Mouse (Mus musculus) midbrain, embryonic 12.5 days (tissue): Measurements from ENCODE around the gene Aurka. TPM values are rescaled to one million over a fixed set of nuclear protein-coding genes. Genes with fewer than 3 reads are reported as not detected.

Source experiments
- ATAC-seq: fragments of 200-750 bp; cut with Nextera tagmentation; 2 replicates; pipeline ENCODE4 v1.8.0; 2017; ENCODE audit warnings: low read depth, moderate TSS enrichment, moderate library complexity; ENCODE audit not compliant: low FRiP score
- H3K27ac ChIP-seq: fragments of 300-500 bp; sonication (generic); replicated peaks from 2 replicates; pipeline ENCODE4 v1.5.1; 2016; ENCODE audit warnings: mild to moderate bottlenecking
- H3K27me3 ChIP-seq: fragments of 300-500 bp; sonication (generic); 2 replicates; pipeline ENCODE4 v1.6.1; 2016; ENCODE audit warnings: mild to moderate bottlenecking
- H3K36me3 ChIP-seq: fragments of 300-500 bp; sonication (generic); 2 replicates; pipeline ENCODE4 v1.6.1; 2016
- H3K4me1 ChIP-seq: fragments of 300-500 bp; sonication (generic); 2 replicates; pipeline ENCODE4 v1.6.1; 2016
- H3K4me2 ChIP-seq: fragments of 300-500 bp; sonication (generic); replicated peaks from 2 replicates; pipeline ENCODE4 v1.6.1; 2016; ENCODE audit warnings: mild to moderate bottlenecking, moderate library complexity
- H3K4me3 ChIP-seq: fragments of 300-500 bp; sonication (generic); 2 replicates; pipeline ENCODE4 v1.5.1; 2016; ENCODE audit warnings: mild to moderate bottlenecking
- H3K9ac ChIP-seq: fragments of 300-500 bp; sonication (generic); replicated peaks from 2 replicates; pipeline ENCODE4 v1.6.1; 2016; ENCODE audit warnings: mild to moderate bottlenecking, moderate library complexity
- H3K9me3 ChIP-seq: fragments of 300-500 bp; sonication (generic); 2 replicates; pipeline ENCODE4 v1.6.1; 2016; ENCODE audit warnings: mild to moderate bottlenecking
- WGBS: fragments of 180-500 bp; shearing (Covaris S2); methylation state at CpG from one replicate; pipeline ENCODE4 v1.1.7; 2016; 5-methylcytosine and 5-hydroxymethylcytosine counted together
- polyA plus RNA-seq: library from polyadenylated mRNA; unstranded; fragments of >200 nt; fragmentation: Nextera tagmentation; extraction: Ambion mirVana; gene quantifications from 2 replicates; pipeline ENCODE4 v1.2.1, GENCODE M21; 2016

Gene Aurka
- polyA plus RNA-seq, result 101 and 111 TPM in 2 replicates

- H3K27ac ChIP-seq, result peak within 1 kb of the TSS; percentile 78
- H3K4me3 ChIP-seq, result peak within 1 kb of the TSS; percentile 95
- H3K4me2 ChIP-seq, result peak within 1 kb of the TSS; percentile 69
- peak within 1 kb of the TSS; percentile 89 for H3K9ac ChIP-seq
- under 1% methylated on average over 66 of the region's 66 CpGs for WGBS
- peaks cover 33% of the 10 kb centered on the region for H3K4me1 ChIP-seq
- H3K9me3 ChIP-seq, result no peaks in the 10 kb centered on the region
- H3K36me3 ChIP-seq, result peaks cover 46% of the 10 kb centered on the region
- H3K27me3 ChIP-seq, result no peaks in the 10 kb centered on the region
- peak; percentile 97 for ATAC-seq
Measured at GRCm38 (mm10) chr2:172370411-172371223, at the start of gene Aurka, which contains the start of gene Cstf1. Aurka (minus strand) TSS chr2:172370535. Cstf1 (plus strand) TSS chr2:172370681.

GRCm38 (mm10) chr2:172418208-172418607 is 47.9 kb upstream of the Aurka start:
- no peaks in the 10 kb centered on the region for H3K4me1 ChIP-seq
- no peak overlapping the region for H3K4me2 ChIP-seq
- H3K4me3 ChIP-seq, result no peak overlapping the region
- H3K27me3 ChIP-seq, result no peaks in the 10 kb centered on the region
- WGBS, result 88% methylated on average over 5 of the region's 5 CpGs
- no peak for ATAC-seq
- no peaks in the 10 kb centered on the region for H3K9me3 ChIP-seq
- H3K27ac ChIP-seq, result no peak overlapping the region
- no peak overlapping the region for H3K9ac ChIP-seq
- no peaks in the 10 kb centered on the region for H3K36me3 ChIP-seq

- no peak for ATAC-seq
- no peak overlapping the region for H3K4me2 ChIP-seq
- no peak overlapping the region for H3K4me3 ChIP-seq
- WGBS, result 84% methylated on average over 5 of the region's 5 CpGs
- no peaks in the 10 kb centered on the region for H3K9me3 ChIP-seq
- no peaks in the 10 kb centered on the region for H3K27me3 ChIP-seq
- H3K9ac ChIP-seq, result no peak overlapping the region
- H3K27ac ChIP-seq, result no peak overlapping the region
- H3K4me1 ChIP-seq, result peaks cover 4% of the 10 kb centered on the region; the same call in 1 of the 2 replicates
- no peaks in the 10 kb centered on the region for H3K36me3 ChIP-seq
Measured at GRCm38 (mm10) chr2:172416876-172417275, 46.5 kb upstream of the Aurka start.

- 51% methylated on average over 12 of the region's 12 CpGs for WGBS
- H3K4me3 ChIP-seq, result no peak overlapping the region
- no peak overlapping the region for H3K4me2 ChIP-seq
- no peaks in the 10 kb centered on the region for H3K9me3 ChIP-seq
- no peaks in the 10 kb centered on the region for H3K27me3 ChIP-seq
- no peak overlapping the region for H3K27ac ChIP-seq
- H3K36me3 ChIP-seq, result no peaks in the 10 kb centered on the region
- no peak overlapping the region for H3K9ac ChIP-seq
- peaks cover 4% of the 10 kb centered on the region; the same call in 1 of the 2 replicates for H3K4me1 ChIP-seq
- no peak for ATAC-seq
Measured at GRCm38 (mm10) chr2:172416218-172416617, 45.9 kb upstream of the Aurka start.

GRCm38 (mm10) chr2:172413894-172414293 is 43.6 kb upstream of the Aurka start:
- no peak overlapping the region for H3K4me2 ChIP-seq
- 63% methylated on average over 5 of the region's 5 CpGs for WGBS
- H3K27me3 ChIP-seq, result no peaks in the 10 kb centered on the region
- H3K4me1 ChIP-seq, result peaks cover 4% of the 10 kb centered on the region; the same call in 1 of the 2 replicates
- no peaks in the 10 kb centered on the region for H3K36me3 ChIP-seq
- no peak overlapping the region for H3K4me3 ChIP-seq
- no peaks in the 10 kb centered on the region for H3K9me3 ChIP-seq
- H3K27ac ChIP-seq, result no peak overlapping the region
- no peak for ATAC-seq
- H3K9ac ChIP-seq, result no peak overlapping the region

GRCm38 (mm10) chr2:172413273-172413672 is 42.9 kb upstream of the Aurka start:
- no peaks in the 10 kb centered on the region for H3K36me3 ChIP-seq
- H3K4me2 ChIP-seq, result no peak overlapping the region
- no peak overlapping the region for H3K9ac ChIP-seq
- ATAC-seq, result no peak
- H3K27ac ChIP-seq, result no peak overlapping the region
- 23% methylated on average over 4 of the region's 4 CpGs for WGBS
- H3K27me3 ChIP-seq, result no peaks in the 10 kb centered on the region
- no peak overlapping the region for H3K4me3 ChIP-seq
- H3K4me1 ChIP-seq, result peaks cover 4% of the 10 kb centered on the region; the same call in 1 of the 2 replicates
- H3K9me3 ChIP-seq, result no peaks in the 10 kb centered on the region

GRCm38 (mm10) chr2:172412454-172412853 is 42.1 kb upstream of the Aurka start:
- ATAC-seq, result no peak
- H3K27ac ChIP-seq, result no peak overlapping the region
- no peaks in the 10 kb centered on the region for H3K36me3 ChIP-seq
- H3K9me3 ChIP-seq, result no peaks in the 10 kb centered on the region
- H3K9ac ChIP-seq, result no peak overlapping the region
- 10% methylated on average over 9 of the region's 9 CpGs for WGBS
- H3K27me3 ChIP-seq, result no peaks in the 10 kb centered on the region
- H3K4me3 ChIP-seq, result no peak overlapping the region
- H3K4me2 ChIP-seq, result no peak overlapping the region; the same call in 1 of the 2 replicates
- peaks cover 4% of the 10 kb centered on the region; the same call in 1 of the 2 replicates for H3K4me1 ChIP-seq

GRCm38 (mm10) chr2:172411091-172411490 is 40.8 kb upstream of the Aurka start:
- H3K9ac ChIP-seq, result no peak overlapping the region
- no peaks in the 10 kb centered on the region for H3K27me3 ChIP-seq
- H3K36me3 ChIP-seq, result no peaks in the 10 kb centered on the region
- H3K9me3 ChIP-seq, result no peaks in the 10 kb centered on the region
- no peak for ATAC-seq
- 82% methylated on average over 11 of the region's 11 CpGs for WGBS
- H3K4me3 ChIP-seq, result no peak overlapping the region
- peaks cover 4% of the 10 kb centered on the region; the same call in 1 of the 2 replicates for H3K4me1 ChIP-seq
- H3K27ac ChIP-seq, result no peak overlapping the region
- no peak overlapping the region for H3K4me2 ChIP-seq

- WGBS, result 86% methylated on average over 2 of the region's 2 CpGs
- no peaks in the 10 kb centered on the region for H3K9me3 ChIP-seq
- H3K9ac ChIP-seq, result no peak overlapping the region
- no peak overlapping the region for H3K4me2 ChIP-seq
- H3K27ac ChIP-seq, result no peak overlapping the region
- no peak overlapping the region for H3K4me3 ChIP-seq
- ATAC-seq, result no peak
- peaks cover 4% of the 10 kb centered on the region; the same call in 1 of the 2 replicates for H3K4me1 ChIP-seq
- H3K36me3 ChIP-seq, result no peaks in the 10 kb centered on the region
- no peaks in the 10 kb centered on the region for H3K27me3 ChIP-seq
Measured at GRCm38 (mm10) chr2:172410686-172411085, 40.4 kb upstream of the Aurka start.

- H3K9ac ChIP-seq, result no peak overlapping the region
- H3K27ac ChIP-seq, result no peak overlapping the region
- H3K4me1 ChIP-seq, result peaks cover 2% of the 10 kb centered on the region; the same call in 1 of the 2 replicates
- ATAC-seq, result no peak
- 72% methylated on average over 2 of the region's 2 CpGs for WGBS
- H3K9me3 ChIP-seq, result no peaks in the 10 kb centered on the region
- H3K36me3 ChIP-seq, result no peaks in the 10 kb centered on the region
- no peak overlapping the region for H3K4me2 ChIP-seq
- H3K27me3 ChIP-seq, result no peaks in the 10 kb centered on the region
- no peak overlapping the region for H3K4me3 ChIP-seq
Measured at GRCm38 (mm10) chr2:172407499-172407898, 37.2 kb upstream of the Aurka start.

- H3K4me3 ChIP-seq, result no peak overlapping the region
- ATAC-seq, result no peak
- no peaks in the 10 kb centered on the region for H3K9me3 ChIP-seq
- no peak overlapping the region for H3K9ac ChIP-seq
- H3K36me3 ChIP-seq, result no peaks in the 10 kb centered on the region
- no peak overlapping the region for H3K27ac ChIP-seq
- H3K4me2 ChIP-seq, result no peak overlapping the region
- 78% methylated on average over 4 of the region's 4 CpGs for WGBS
- no peaks in the 10 kb centered on the region for H3K27me3 ChIP-seq
- no peaks in the 10 kb centered on the region for H3K4me1 ChIP-seq
Measured at GRCm38 (mm10) chr2:172406173-172406572, 35.8 kb upstream of the Aurka start.

- Histone ChIP-seq H3K27me3 (no peaks in the 10 kb centered on the region), H3K36me3 (no peaks in the 10 kb centered on the region), H3K4me1 (no peaks in the 10 kb centered on the region), H3K4me2 (no peak overlapping the region), H3K9ac (no peak overlapping the region), H3K4me3 (no peak overlapping the region), H3K9me3 (no peaks in the 10 kb centered on the region), H3K27ac (no peak overlapping the region)
- 74% methylated on average over 3 of the region's 3 CpGs for WGBS
- ATAC-seq, result no peak
Measured at GRCm38 (mm10) chr2:172405011-172405410, 34.7 kb upstream of the Aurka start.
